Mouse (Mus musculus): ENCODE data around the gene Hspa1a. TPM values are rescaled to one million over a fixed set of nuclear protein-coding genes. Genes with fewer than 3 reads are reported as not detected.
"Not testable (repeated sequence)": the region's sequence is repeated elsewhere in the genome, so short reads cannot be mapped to it uniquely, and the experiment has no call there.

Hspa1a gene
- total RNA-seq, 2 experiments from 2014 or later, result 6.8 to 8.7 TPM

GRCm38 (mm10) chr17:35001452-35002152 is 29.6 kb upstream of the Hspa1a start:
- no peak for DNase-seq (ENCODE audit: low spot score in 2 of 2)

- peak; percentile 82 to 87 for DNase-seq (ENCODE audit: low spot score in 2 of 2)
These were observed 28.9 kb upstream of the Hspa1a start, which contains the start of gene Vars for GRCm38 (mm10) chr17:35000717-35001451. TSS of gene Vars (plus strand) at chr17:35000987.

DNA sequence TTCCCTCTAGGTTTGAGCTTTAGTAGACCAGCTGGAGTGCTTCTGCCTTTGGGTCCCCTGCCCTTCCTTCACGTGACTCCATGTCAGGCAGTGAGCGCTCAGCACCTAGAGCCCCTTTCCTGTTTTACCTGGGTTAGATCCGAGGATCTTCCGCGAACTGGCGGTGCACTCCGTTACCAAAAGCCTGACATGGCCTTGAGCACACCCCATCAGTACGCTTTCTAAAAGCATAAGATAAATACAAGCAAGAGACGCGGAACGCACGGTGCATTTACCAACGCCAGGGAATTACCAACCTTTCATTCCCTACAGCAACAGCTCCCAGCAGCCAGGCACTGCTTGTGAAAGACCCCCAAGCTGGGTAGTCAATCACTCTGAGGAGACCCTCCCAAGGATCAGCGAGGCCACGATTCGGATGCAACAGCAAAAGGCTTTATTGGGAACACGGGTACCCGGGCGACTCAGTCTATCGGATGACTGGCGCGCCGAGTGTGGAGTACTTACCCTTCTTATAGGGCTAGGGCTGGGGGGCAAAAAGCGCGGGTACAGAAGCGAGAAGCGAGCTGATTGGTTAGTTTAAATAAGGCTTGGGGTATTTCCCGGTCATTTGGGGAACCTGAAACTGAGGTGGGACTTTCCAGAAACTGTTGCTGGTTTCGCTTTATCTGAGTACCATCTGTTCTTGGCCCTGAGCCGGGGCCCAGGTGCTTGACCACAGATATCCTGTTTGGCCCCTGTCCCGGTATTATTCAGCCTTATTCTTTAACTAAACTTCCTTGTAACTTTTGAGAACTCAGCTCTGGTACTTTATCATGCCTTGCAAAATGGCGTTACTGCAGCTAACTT is 28.1 kb upstream of the Hspa1a start:
- DNase-seq (ENCODE audit: low spot score in 2 of 2), result not testable (repeated sequence)

DNA sequence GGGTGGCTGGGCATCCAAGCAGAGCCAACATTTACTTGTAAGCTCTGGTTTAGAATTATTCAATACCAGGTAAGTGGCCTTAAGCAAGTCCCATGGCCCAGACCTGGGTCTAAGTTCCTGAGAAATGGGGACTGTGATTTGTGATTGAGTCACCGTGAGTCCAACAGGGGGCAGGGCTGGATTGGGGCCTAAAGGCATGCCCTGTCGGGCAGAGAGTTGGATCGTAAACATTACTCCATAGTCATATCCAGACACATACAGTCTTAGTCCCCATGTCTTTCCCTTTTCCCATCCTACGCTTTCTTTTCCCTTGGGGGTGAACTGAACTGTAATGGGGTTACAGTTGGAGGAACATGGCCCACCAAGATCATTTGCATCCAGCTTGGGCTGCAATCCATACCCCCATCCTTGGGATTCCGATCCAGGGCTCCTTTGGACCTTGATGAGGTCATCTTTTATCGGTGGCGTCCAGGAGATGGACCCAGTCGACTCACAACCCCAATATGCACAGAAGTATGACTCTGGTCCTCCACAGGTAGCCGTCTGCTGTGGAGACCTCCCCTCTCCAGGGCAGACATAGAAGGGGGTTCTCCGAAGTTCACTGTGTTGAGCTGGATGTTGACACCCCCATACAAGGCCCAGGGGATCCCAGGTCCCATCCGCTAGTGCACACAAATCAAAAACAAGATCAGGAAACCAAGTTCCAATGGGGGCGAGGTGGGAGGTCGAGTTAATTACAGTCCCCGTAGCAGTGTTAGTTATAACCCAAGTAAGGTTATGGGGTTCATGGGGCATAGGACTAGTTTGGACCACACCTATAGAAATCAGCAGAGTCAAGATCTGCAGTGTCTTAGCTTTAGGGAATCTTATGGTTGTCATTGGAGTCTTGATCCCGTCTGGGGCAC is 26.8 kb upstream of the Hspa1a start:
- DNase-seq (ENCODE audit: low spot score in 2 of 2), result no peak

GRCm38 (mm10) chr17:34997142-34997483 is 25.2 kb upstream of the Hspa1a start:
- DNase-seq (ENCODE audit: low spot score in 2 of 2), result no peak

GRCm38 (mm10) chr17:34996411-34997141 is 24.6 kb upstream of the Hspa1a start:
- DNase-seq (ENCODE audit: low spot score in 2 of 2), result no peak

GRCm38 (mm10) chr17:34995927-34996326 is 24.0 kb upstream of the Hspa1a start:
- not testable (repeated sequence) for DNase-seq (ENCODE audit: low spot score in 2 of 2)

GRCm38 (mm10) chr17:34995192-34995591 is 23.2 kb upstream of the Hspa1a start:
- DNase-seq (ENCODE audit: low spot score in 2 of 2), result not testable (repeated sequence)

DNA sequence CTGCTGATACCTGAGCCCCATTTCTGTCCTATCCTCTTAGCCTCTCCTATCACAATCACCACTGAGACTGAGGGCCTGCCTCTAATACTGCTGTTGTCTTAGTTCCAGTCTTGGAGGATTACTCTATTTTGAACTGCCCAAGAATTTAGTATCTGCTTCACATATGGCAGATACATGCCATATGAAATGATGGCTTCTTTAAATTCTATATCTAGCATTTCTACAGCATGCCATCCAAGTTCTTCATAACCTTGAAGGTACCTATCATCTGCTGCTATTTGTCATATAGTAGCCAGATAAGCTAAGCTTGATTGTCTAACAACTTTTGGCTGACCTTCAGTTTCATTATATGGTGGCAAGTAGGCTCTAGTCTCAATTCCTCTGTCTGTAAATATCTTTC is 22.8 kb upstream of the Hspa1a start:
- no peak for DNase-seq (ENCODE audit: low spot score in 2 of 2)

DNA sequence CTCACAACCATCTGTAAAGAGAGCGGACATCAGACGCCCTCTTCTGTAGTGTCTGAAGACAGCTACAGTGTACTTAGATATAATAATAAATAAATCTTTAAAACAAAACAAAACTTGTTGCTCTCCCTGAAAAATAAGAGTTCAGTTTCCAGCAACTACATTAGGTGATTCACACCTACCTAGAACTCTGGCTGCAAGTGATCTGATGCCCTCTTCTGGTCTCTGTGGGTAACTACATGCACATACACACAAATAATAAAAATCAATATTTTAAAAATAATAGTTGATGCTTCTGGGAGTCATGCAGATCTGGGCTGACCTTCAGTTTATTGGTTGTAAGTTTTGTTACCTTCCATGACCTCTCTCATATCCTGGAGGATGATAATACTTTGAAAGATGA is 12.3 kb upstream of the Hspa1a start:
- no peak for DNase-seq (ENCODE audit: low spot score in 2 of 2)

DNA sequence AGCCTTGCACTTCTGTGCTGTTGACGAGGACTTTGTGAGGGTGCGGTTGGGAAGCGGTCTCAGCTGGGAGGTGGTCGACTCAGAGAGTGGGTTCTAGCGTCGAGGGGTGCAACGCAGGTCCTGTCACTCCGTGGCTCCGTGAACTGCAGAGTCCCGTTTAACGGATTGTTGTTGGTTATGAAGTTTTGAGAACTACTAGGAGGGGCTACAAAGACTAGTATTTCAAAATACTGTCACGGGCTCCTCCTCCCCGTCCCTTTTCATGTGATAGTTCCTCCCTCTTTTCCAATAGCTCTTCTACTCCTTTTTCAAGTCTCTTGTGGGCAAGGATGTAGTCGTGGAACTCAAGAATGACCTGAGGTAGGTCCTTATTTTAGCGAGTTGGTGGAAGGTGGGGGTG is 10.4 kb upstream of the Hspa1a start:
- DNase-seq (ENCODE audit: low spot score in 2 of 2), result no peak

- peak; percentile 91 for DNase-seq (ENCODE audit: low spot score in 2 of 2)
These were observed 9.8 kb upstream of the Hspa1a start, which contains the start of gene Lsm2 for GRCm38 (mm10) chr17:34981690-34982180. TSS of gene Lsm2 (plus strand) at chr17:34981862.

DNA sequence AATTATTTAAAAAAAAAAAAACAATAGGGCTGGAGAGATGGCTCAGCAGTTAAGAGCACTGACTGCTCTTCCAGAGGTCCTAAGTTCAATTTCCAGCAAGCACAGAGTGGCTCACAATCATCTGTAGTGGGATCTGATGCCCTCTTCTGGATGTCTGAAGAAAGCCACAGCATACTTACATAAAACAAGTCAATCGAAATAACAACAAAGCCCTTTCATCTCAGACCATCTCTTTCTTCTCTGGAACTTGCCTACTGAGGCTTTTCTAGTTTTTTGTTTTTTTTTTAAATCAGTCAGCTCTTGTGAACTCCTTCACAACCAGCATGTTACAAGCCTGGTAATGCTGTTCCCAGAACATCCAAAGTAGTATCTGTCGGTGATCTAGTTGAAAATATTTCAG is 8.7 kb upstream of the Hspa1a start:
- DNase-seq (ENCODE audit: low spot score in 2 of 2), result no peak

DNA sequence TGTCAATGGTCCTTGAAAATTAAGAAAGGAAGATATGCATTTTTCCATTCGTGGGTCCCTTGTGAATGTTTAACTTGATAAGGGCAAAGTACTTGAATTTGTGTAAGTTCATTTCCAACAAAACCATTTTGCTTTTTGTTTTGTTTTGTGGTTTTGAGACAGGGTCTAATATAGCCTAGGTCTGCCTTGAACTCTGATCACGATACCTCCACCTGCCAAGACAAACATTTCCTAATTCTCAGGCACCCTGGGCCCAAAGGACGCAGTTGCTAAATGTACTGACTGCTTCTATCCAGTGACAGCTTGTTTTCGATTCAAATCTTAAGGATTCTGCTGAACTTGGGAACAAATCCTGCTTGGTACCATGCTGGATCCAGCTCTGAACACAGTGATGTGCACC is 7.7 kb upstream of the Hspa1a start:
- DNase-seq (ENCODE audit: low spot score in 2 of 2), result no peak

DNA sequence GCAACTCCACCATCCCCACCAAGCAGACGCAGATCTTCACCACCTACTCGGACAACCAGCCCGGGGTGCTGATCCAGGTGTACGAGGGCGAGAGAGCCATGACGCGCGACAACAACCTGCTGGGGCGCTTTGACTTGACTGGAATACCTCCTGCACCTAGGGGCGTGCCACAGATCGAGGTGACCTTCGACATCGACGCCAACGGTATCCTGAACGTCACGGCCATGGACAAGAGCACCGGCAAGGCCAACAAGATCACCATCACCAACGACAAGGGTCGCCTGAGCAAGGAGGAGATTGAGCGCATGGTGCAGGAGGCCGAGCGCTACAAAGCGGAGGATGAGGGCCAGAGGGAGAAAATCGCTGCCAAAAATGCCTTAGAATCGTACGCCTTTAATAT is 6.3 kb upstream of the Hspa1a start:
- no peak for DNase-seq (ENCODE audit: low spot score in 2 of 2)

DNA sequence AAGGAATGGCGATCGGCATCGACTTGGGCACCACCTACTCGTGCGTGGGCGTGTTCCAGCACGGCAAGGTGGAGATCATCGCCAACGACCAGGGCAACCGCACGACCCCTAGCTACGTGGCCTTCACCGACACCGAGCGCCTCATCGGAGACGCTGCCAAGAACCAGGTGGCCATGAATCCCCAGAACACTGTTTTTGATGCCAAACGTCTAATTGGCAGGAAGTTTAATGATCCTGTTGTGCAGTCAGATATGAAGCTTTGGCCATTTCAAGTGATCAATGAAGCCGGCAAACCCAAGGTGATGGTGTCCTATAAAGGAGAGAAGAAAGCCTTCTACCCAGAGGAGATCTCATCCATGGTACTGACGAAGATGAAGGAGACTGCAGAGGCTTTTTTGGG is 5.0 kb upstream of the Hspa1a start:
- DNase-seq (ENCODE audit: low spot score in 2 of 2), result no peak

- DNase-seq (ENCODE audit: low spot score in 2 of 2), result no peak
These were observed 3.9 kb upstream of the Hspa1a start for GRCm38 (mm10) chr17:34975581-34976492.

DNA sequence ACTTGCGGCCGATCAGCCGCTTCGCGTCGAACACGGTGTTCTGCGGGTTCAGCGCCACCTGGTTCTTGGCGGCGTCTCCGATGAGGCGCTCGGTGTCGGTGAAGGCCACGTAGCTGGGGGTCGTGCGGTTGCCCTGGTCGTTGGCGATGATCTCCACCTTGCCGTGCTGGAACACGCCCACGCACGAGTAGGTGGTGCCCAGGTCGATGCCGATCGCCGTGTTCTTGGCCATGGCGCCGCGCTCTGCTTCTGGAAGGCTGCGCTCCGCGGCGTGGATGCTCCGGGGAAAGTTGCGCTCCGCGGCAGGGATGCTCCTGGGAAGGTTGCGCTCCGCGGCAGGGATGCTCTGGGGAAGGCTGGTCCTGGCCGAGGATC is 275 bp downstream of the Hspa1a start:
- DNase-seq (ENCODE audit: low spot score in 2 of 2), result not testable (repeated sequence)

- not testable (repeated sequence) for DNase-seq (ENCODE audit: low spot score in 2 of 2)
These were observed 1.1 kb downstream of the Hspa1a start for GRCm38 (mm10) chr17:34970850-34971249.
